Mouse (Mus musculus): Measurements from ENCODE around the gene Ambp. TPM values are rescaled to one million over a fixed set of nuclear protein-coding genes. Genes with fewer than 3 reads are reported as not detected.

The Ambp gene
- polyA plus RNA-seq (2015; fragmentation: Nextera tagmentation; extraction: Ambion mirVana): 0.28 and 3.2 TPM in 2 replicates

GRCm38 (mm10) chr4:63154699-63155098 lies at the start of gene Ambp:
TSS of gene Ambp (minus strand) at chr4:63154799.
- Histone ChIP-seq H3K4me3 (replicated peaks) (no peak within 1 kb of the TSS), H3K9ac (replicated peaks) (no peak within 1 kb of the TSS), H3K27me3 (replicated peaks) (no peaks in the 10 kb centered on the region), H3K4me2 (no peak within 1 kb of the TSS), H3K27ac (replicated peaks) (no peak within 1 kb of the TSS), H3K9me3 (replicated peaks) (no peaks in the 10 kb centered on the region), H3K4me1 (peaks cover 3% of the 10 kb centered on the region; the same call in 1 of the 2 replicates), H3K36me3 (no peaks in the 10 kb centered on the region)
- 68% methylated on average over 5 of the region's 5 CpGs for WGBS
- ATAC-seq (ENCODE audit: low FRiP score): no peak

GRCm38 (mm10) chr4:63203874-63204273 lies 49.3 kb upstream of the Ambp start:
- Histone ChIP-seq H3K9me3 (replicated peaks) (no peaks in the 10 kb centered on the region), H3K27ac (replicated peaks) (no peak overlapping the region), H3K36me3 (no peaks in the 10 kb centered on the region), H3K9ac (replicated peaks) (no peak overlapping the region), H3K27me3 (replicated peaks) (no peaks in the 10 kb centered on the region), H3K4me2 (no peak overlapping the region), H3K4me3 (replicated peaks) (no peak overlapping the region), H3K4me1 (0 out of 2 replicates have a peak, but pooled peaks cover 3% of the 10 kb centered on the region)
- no peak for ATAC-seq (ENCODE audit: low FRiP score)
- WGBS: 91% methylated on average over 7 of the region's 7 CpGs

DNA sequence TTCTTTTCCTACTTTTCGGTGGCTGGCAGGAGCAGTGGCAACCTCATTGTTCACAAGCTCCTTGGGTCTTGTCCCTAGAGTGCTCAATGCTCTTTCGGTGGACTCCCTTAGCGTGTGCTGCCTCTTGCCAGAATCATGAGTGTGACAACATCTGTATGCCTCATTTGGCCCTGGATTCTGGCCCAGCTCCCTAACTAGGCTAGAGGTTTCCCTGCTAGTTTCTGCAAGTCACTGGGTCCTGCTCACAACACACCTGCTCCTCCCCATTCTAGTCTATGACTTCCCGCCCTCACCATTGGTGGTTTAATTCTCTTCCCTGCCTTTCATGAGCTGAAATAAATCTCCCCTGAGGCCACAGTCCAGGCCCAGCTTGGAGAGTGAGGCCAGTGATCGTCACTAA lies 44.8 kb upstream of the Ambp start:
- H3K4me1 ChIP-seq: no peaks in the 10 kb centered on the region
- H3K36me3 ChIP-seq: no peaks in the 10 kb centered on the region
- H3K27ac ChIP-seq (replicated peaks): no peak overlapping the region
- ATAC-seq (ENCODE audit: low FRiP score): no peak
- WGBS: 92% methylated on average over 5 of the region's 5 CpGs
- no peak overlapping the region for H3K9ac ChIP-seq (replicated peaks)
- no peak overlapping the region for H3K4me3 ChIP-seq (replicated peaks)
- H3K9me3 ChIP-seq (replicated peaks): no peaks in the 10 kb centered on the region
- no peaks in the 10 kb centered on the region for H3K27me3 ChIP-seq (replicated peaks)
- H3K4me2 ChIP-seq: no peak overlapping the region

DNA sequence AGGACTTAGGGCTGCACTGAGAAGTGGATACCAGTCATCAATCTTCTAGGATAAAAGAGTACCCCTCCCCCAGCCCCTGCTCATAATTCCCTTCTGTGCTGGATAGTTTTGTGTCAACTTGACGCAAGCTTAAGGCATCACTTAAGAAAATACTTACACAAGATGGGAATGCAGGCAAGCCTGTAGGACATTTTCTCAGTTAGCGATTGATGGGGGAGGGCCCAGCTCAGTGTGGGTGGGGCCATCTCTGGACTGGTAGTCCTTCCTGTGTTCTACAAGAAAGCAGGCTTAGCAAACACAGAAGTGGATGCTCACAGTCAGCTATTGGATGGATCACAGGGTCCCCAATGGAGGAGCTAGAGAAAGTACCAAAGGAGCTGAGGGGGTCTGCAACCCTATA lies 39.8 kb upstream of the Ambp start:
- no peaks in the 10 kb centered on the region for H3K9me3 ChIP-seq (replicated peaks)
- H3K27ac ChIP-seq (replicated peaks): no peak overlapping the region
- WGBS: 82% methylated on average over 2 of the region's 2 CpGs
- H3K4me2 ChIP-seq: no peak overlapping the region
- no peaks in the 10 kb centered on the region for H3K27me3 ChIP-seq (replicated peaks)
- ATAC-seq (ENCODE audit: low FRiP score): no peak
- H3K36me3 ChIP-seq: no peaks in the 10 kb centered on the region
- no peaks in the 10 kb centered on the region for H3K4me1 ChIP-seq
- no peak overlapping the region for H3K4me3 ChIP-seq (replicated peaks)
- no peak overlapping the region for H3K9ac ChIP-seq (replicated peaks)

DNA sequence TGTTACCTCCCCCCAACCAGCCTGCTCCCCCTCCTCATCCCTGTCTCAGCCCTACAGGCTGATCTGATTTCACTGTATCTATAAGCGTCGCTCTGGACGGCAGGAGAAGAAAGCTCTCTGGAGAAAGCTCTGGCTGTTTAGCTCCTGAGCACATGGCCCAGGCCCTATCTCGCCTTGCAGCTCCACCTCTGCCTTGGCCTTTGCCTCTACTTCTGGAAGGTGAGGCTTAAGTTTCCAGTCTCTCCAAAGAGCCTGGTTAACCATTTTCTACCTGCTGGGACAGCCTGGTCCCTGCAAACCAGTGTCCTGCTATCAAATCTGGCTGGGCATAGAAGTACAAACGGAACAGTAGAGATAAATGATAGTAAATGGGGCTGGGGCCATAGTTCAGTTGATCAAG lies 37.0 kb upstream of the Ambp start:
- H3K9ac ChIP-seq (replicated peaks): no peak overlapping the region
- no peaks in the 10 kb centered on the region for H3K27me3 ChIP-seq (replicated peaks)
- ATAC-seq (ENCODE audit: low FRiP score): no peak
- H3K4me3 ChIP-seq (replicated peaks): no peak overlapping the region
- no peaks in the 10 kb centered on the region for H3K36me3 ChIP-seq
- H3K4me1 ChIP-seq: no peaks in the 10 kb centered on the region
- 80% methylated on average over 5 of the region's 5 CpGs for WGBS
- H3K27ac ChIP-seq (replicated peaks): no peak overlapping the region
- H3K9me3 ChIP-seq (replicated peaks): no peaks in the 10 kb centered on the region
- H3K4me2 ChIP-seq: no peak overlapping the region

- no peak overlapping the region for H3K4me3 ChIP-seq (replicated peaks)
- H3K36me3 ChIP-seq: no peaks in the 10 kb centered on the region
- no peak overlapping the region for H3K27ac ChIP-seq (replicated peaks)
- H3K27me3 ChIP-seq (replicated peaks): peaks cover 4% of the 10 kb centered on the region; the same call in 1 of the 2 replicates
- ATAC-seq (ENCODE audit: low FRiP score): peak; percentile 28; the same call in 1 of the 2 replicates
- H3K4me1 ChIP-seq: 0 out of 2 replicates have a peak, but pooled peaks cover 4% of the 10 kb centered on the region
- H3K4me2 ChIP-seq: no peak overlapping the region; the same call in 1 of the 2 replicates
- no peak overlapping the region for H3K9ac ChIP-seq (replicated peaks)
- no peaks in the 10 kb centered on the region for H3K9me3 ChIP-seq (replicated peaks)
- WGBS: 53% methylated on average over 21 of the region's 21 CpGs
Observed at GRCm38 (mm10) chr4:63186281-63186870, 31.8 kb upstream of the Ambp start.

DNA sequence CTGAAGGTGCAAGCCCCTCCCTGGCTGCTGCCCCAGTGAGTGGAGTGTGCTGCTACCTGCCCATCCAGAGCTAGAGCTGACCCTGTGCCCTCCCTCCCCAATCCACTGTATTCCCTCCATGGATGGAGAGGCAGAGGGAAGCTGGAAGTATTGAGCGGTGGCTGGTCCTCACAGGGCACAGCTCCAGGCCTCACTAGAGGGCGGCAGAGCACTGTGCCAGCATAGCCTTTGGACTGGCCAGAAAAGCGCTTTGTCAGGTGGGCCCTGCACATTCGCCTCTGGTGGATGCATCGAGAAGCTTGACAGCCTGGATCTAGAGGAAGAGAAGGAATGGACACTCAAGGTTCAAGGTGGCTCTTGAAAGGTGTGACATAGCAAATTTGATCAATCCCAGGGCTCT lies 27.0 kb upstream of the Ambp start:
- Histone ChIP-seq H3K4me3 (replicated peaks) (no peak overlapping the region), H3K4me2 (no peak overlapping the region), H3K27ac (replicated peaks) (no peak overlapping the region), H3K9me3 (replicated peaks) (no peaks in the 10 kb centered on the region), H3K4me1 (0 out of 2 replicates have a peak, but pooled peaks cover 4% of the 10 kb centered on the region), H3K27me3 (replicated peaks) (peaks cover 4% of the 10 kb centered on the region; the same call in 1 of the 2 replicates), H3K9ac (replicated peaks) (no peak overlapping the region), H3K36me3 (no peaks in the 10 kb centered on the region)
- 10% methylated on average over 5 of the region's 5 CpGs for WGBS
- peak; percentile 87 for ATAC-seq (ENCODE audit: low FRiP score)

GRCm38 (mm10) chr4:63171969-63172685 lies 17.5 kb upstream of the Ambp start, which contains the start of gene Kif12:
TSS of gene Kif12 (minus strand) at chr4:63172131.
- no peaks in the 10 kb centered on the region for H3K36me3 ChIP-seq
- peaks cover 14% of the 10 kb centered on the region; the same call in 1 of the 2 replicates for H3K27me3 ChIP-seq (replicated peaks)
- no peaks in the 10 kb centered on the region for H3K4me1 ChIP-seq
- H3K9ac ChIP-seq (replicated peaks): no peak within 1 kb of the TSS
- H3K4me2 ChIP-seq: no peak within 1 kb of the TSS
- no peaks in the 10 kb centered on the region for H3K9me3 ChIP-seq (replicated peaks)
- no peak within 1 kb of the TSS for H3K4me3 ChIP-seq (replicated peaks)
- no peak within 1 kb of the TSS for H3K27ac ChIP-seq (replicated peaks)
- WGBS: 78% methylated on average over 4 of the region's 4 CpGs
- no peak for ATAC-seq (ENCODE audit: low FRiP score)

DNA sequence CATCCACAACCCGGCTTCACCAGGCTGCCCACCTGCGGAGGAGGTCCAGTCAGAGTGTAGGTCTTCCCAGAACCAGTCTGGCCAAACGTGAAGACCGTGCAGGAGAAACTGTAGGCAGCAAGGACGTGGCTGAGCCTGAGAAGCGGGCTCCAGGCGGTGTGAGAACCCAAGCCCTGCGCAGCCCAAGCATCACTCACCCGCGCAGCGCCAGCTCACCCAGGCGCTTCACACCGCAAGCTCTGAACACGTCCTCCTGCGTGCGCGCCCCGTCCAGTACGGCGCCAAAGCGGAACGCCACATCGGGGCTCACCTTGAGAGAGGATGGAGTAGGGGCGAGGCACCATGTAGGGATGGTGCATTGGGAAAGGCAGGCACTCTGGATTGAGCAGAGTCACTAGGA lies 16.5 kb upstream of the Ambp start:
- H3K9ac ChIP-seq (replicated peaks): no peak overlapping the region

GRCm38 (mm10) chr4:63170061-63170460 lies 15.5 kb upstream of the Ambp start:
- no peak overlapping the region for H3K9ac ChIP-seq (replicated peaks)
- no peak overlapping the region for H3K27ac ChIP-seq (replicated peaks)
- H3K27me3 ChIP-seq (replicated peaks): peaks cover 14% of the 10 kb centered on the region; the same call in 1 of the 2 replicates
- no peak for ATAC-seq (ENCODE audit: low FRiP score)
- WGBS: 85% methylated on average over 4 of the region's 4 CpGs
- no peak overlapping the region for H3K4me2 ChIP-seq
- no peaks in the 10 kb centered on the region for H3K36me3 ChIP-seq
- no peaks in the 10 kb centered on the region for H3K9me3 ChIP-seq (replicated peaks)
- no peaks in the 10 kb centered on the region for H3K4me1 ChIP-seq
- no peak overlapping the region for H3K4me3 ChIP-seq (replicated peaks)

More for the DNA sequence above, 16.5 kb upstream of the Ambp start:
- 52% methylated on average over 24 of the region's 24 CpGs for WGBS
- Histone ChIP-seq H3K4me2 (no peak overlapping the region), H3K9me3 (replicated peaks) (no peaks in the 10 kb centered on the region), H3K4me1 (no peaks in the 10 kb centered on the region), H3K27me3 (replicated peaks) (peaks cover 14% of the 10 kb centered on the region; the same call in 1 of the 2 replicates), H3K27ac (replicated peaks) (no peak overlapping the region), H3K4me3 (replicated peaks) (no peak overlapping the region), H3K36me3 (no peaks in the 10 kb centered on the region)
- ATAC-seq (ENCODE audit: low FRiP score): no peak

DNA sequence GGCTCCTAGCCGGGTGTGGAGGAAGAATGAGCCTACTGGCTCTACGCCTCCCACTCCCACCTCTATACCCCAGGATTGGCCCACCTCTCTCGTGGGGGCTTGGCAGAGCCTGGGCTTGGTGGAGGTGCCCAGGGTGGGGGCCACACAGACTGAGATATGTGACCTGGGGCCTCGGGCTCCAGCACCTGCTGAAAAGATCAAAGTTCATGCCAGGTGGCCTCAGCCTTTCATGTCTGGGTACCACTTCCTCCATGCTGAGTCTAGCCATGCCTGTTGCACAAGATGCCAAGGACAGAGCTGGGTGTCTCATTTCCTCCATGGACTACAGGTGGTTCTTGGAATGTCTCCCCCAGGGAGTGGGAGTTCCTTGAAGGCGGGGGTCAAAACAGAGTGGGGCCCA lies 11.7 kb upstream of the Ambp start:
- WGBS: 88% methylated on average over 5 of the region's 5 CpGs
- ATAC-seq (ENCODE audit: low FRiP score): no peak
- no peak overlapping the region for H3K4me2 ChIP-seq

DNA sequence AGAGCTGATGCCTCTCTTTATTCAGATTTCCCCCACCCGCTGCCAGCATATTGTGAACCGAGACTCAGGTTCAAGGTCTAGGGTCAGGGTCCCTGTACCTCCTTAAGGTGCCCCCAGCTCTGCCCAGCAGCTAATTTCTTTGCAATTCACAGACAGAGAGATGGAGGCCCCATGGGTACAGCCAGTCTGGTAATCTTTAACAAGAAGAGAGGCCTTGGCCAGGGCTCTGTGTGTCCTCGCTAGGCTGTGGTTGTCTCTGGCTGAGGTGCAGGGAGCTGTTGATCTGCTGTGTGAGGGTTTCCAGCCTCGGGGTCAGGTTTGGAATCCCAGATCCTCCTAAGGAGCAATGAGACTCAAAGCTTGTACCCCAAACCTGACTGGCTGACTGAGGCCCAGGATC lies 11.0 kb upstream of the Ambp start:
- H3K4me3 ChIP-seq (replicated peaks): no peak overlapping the region
- H3K36me3 ChIP-seq: no peaks in the 10 kb centered on the region
- WGBS: 87% methylated on average over 4 of the region's 4 CpGs
- no peak overlapping the region for H3K4me2 ChIP-seq
- no peaks in the 10 kb centered on the region for H3K9me3 ChIP-seq (replicated peaks)
- H3K4me1 ChIP-seq: no peaks in the 10 kb centered on the region
- no peak for ATAC-seq (ENCODE audit: low FRiP score)
- peaks cover 2% of the 10 kb centered on the region; the same call in 1 of the 2 replicates for H3K27me3 ChIP-seq (replicated peaks)
- H3K9ac ChIP-seq (replicated peaks): no peak overlapping the region
- no peak overlapping the region for H3K27ac ChIP-seq (replicated peaks)

More for the DNA sequence above, 11.7 kb upstream of the Ambp start:
- Histone ChIP-seq H3K9ac (replicated peaks) (no peak overlapping the region), H3K4me3 (replicated peaks) (no peak overlapping the region), H3K4me1 (no peaks in the 10 kb centered on the region), H3K27me3 (replicated peaks) (peaks cover 8% of the 10 kb centered on the region; the same call in 1 of the 2 replicates), H3K27ac (replicated peaks) (no peak overlapping the region), H3K9me3 (replicated peaks) (no peaks in the 10 kb centered on the region), H3K36me3 (no peaks in the 10 kb centered on the region)
